Mouse (Mus musculus) neural tube, embryonic 14.5 days (tissue): ENCODE results near the gene Cdhr4. TPM values are rescaled to one million over a fixed set of nuclear protein-coding genes. Genes with fewer than 3 reads are reported as not detected.
A peak's percentile ranks its signal among the peaks of the same experiment; 100 is the strongest.
"Not testable (repeated sequence)": the region's sequence is repeated elsewhere in the genome, so short reads cannot be mapped to it uniquely, and the experiment has no call there.

Source experiments
- ATAC-seq: fragments of 200-750 bp; cut with Nextera tagmentation; 2 replicates; pipeline ENCODE4 v1.8.0; 2017; ENCODE audit warnings: low read depth, mild to moderate bottlenecking, moderate TSS enrichment, moderate library complexity
- H3K27ac ChIP-seq: fragments of 300-500 bp; sonication (generic); 2 replicates; pipeline ENCODE4 v1.5.1; 2014; ENCODE audit warnings: low read depth, mild to moderate bottlenecking, control low read depth, low read length, moderate library complexity, mixed read lengths
- H3K27me3 ChIP-seq: fragments of 300-500 bp; sonication (generic); 2 replicates; pipeline ENCODE4 v1.6.1; 2014; ENCODE audit warnings: low read length; ENCODE audit not compliant: control insufficient read depth, insufficient read depth
- H3K36me3 ChIP-seq: fragments of 300-500 bp; sonication (generic); 2 replicates; pipeline ENCODE4 v1.6.1; 2014; ENCODE audit warnings: low read length, mixed read lengths; ENCODE audit not compliant: control insufficient read depth, insufficient read depth
- H3K4me1 ChIP-seq: fragments of 300-500 bp; sonication (generic); 2 replicates; pipeline ENCODE4 v1.6.1; 2014; ENCODE audit warnings: low read length; ENCODE audit not compliant: control insufficient read depth, insufficient read depth
- H3K4me2 ChIP-seq: fragments of 300-500 bp; sonication (generic); 2 replicates; pipeline ENCODE4 v1.6.1; 2014; ENCODE audit warnings: mild to moderate bottlenecking, low read depth, low read length, control low read depth
- H3K4me3 ChIP-seq: fragments of 300-500 bp; sonication (generic); 2 replicates; pipeline ENCODE4 v1.5.1; 2014; ENCODE audit warnings: low read depth, low read length, control low read depth, mixed read lengths
- H3K9ac ChIP-seq: fragments of 300-500 bp; sonication (generic); replicated peaks from 2 replicates; pipeline ENCODE4 v1.6.1; 2014; ENCODE audit warnings: low read depth, mild to moderate bottlenecking, control low read depth, low read length, mixed read lengths
- H3K9me3 ChIP-seq: fragments of 300-500 bp; sonication (generic); 2 replicates; pipeline ENCODE4 v1.6.1; 2016; ENCODE audit warnings: low read length; ENCODE audit not compliant: control insufficient read depth
- WGBS: fragments of 180-500 bp; shearing (Covaris S2); extraction: QIAGEN DNeasy Blood & Tissue Kit; methylation state at CpG from one replicate; pipeline ENCODE4 v1.1.7; 2014; 5-methylcytosine and 5-hydroxymethylcytosine counted together
- polyA plus RNA-seq: library from polyadenylated mRNA; unstranded; fragments of >200 nt; fragmentation: Nextera tagmentation; extraction: Ambion mirVana; gene quantifications from 2 replicates; pipeline ENCODE4 v1.2.1, GENCODE M21; 2014

Gene Cdhr4
- polyA plus RNA-seq, 1 experiment from 2014 or later, result 1.2 TPM

DNA sequence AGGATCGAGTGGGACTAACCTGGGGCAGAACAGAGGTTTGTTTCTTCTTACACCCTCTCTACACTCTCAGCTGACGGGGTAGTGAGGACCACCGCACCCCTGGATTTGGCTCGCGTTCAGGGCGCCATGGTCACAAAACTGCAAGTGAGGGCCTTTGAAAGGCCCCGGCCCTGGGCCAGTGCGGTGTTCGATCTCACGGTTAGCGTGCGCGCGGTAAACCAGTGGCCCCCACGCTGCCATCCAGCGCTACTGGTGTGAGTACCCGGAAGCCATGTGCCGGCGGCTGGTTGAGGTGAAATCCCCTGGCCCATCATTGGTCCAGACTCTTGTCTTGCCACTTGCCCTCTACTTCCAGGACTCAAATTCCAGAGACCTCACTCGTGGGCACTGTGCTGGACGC, 3.2 kb downstream of the Cdhr4 start:
- ATAC-seq, result no peak
- WGBS, result 93% methylated on average over 21 of the region's 21 CpGs
- no peaks in the 10 kb centered on the region for H3K4me1 ChIP-seq
- no peak overlapping the region for H3K4me3 ChIP-seq
- no peak overlapping the region for H3K4me2 ChIP-seq
- no peaks in the 10 kb centered on the region for H3K9me3 ChIP-seq
- no peaks in the 10 kb centered on the region for H3K27me3 ChIP-seq
- H3K9ac ChIP-seq, result no peak overlapping the region
- H3K36me3 ChIP-seq, result no peaks in the 10 kb centered on the region
- no peak overlapping the region for H3K27ac ChIP-seq

DNA sequence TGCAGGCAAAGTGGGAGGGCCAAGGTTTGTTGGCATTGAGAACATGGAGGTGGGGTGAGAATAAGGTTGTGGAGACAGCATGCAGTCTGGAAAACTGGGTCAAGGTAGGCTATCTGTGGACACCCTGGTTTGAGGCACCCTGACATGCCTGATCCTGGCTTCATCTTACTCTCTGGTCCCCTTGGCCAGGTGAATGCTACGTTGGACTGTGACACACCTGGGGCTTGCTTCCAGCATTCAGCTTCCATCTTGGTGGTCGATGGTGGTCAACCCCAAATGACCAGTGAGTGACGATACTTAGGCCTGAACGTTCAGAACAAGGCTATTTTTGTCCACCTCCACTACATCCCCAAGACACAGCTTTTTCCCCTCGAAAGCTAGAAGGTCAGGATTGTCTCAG, 3.8 kb downstream of the Cdhr4 start, which contains the start of gene Gm20662:
Gene Gm20662 (plus strand): TSS at position 301 of the 400 bp plus-strand sequence.
- no peaks in the 10 kb centered on the region for H3K27me3 ChIP-seq
- ATAC-seq, result no peak
- H3K27ac ChIP-seq, result no peak within 1 kb of the TSS
- H3K4me3 ChIP-seq, result no peak within 1 kb of the TSS
- 87% methylated on average over 5 of the region's 5 CpGs for WGBS
- no peak within 1 kb of the TSS for H3K9ac ChIP-seq
- no peaks in the 10 kb centered on the region for H3K9me3 ChIP-seq
- no peaks in the 10 kb centered on the region for H3K36me3 ChIP-seq
- H3K4me1 ChIP-seq, result no peaks in the 10 kb centered on the region
- H3K4me2 ChIP-seq, result no peak within 1 kb of the TSS

DNA sequence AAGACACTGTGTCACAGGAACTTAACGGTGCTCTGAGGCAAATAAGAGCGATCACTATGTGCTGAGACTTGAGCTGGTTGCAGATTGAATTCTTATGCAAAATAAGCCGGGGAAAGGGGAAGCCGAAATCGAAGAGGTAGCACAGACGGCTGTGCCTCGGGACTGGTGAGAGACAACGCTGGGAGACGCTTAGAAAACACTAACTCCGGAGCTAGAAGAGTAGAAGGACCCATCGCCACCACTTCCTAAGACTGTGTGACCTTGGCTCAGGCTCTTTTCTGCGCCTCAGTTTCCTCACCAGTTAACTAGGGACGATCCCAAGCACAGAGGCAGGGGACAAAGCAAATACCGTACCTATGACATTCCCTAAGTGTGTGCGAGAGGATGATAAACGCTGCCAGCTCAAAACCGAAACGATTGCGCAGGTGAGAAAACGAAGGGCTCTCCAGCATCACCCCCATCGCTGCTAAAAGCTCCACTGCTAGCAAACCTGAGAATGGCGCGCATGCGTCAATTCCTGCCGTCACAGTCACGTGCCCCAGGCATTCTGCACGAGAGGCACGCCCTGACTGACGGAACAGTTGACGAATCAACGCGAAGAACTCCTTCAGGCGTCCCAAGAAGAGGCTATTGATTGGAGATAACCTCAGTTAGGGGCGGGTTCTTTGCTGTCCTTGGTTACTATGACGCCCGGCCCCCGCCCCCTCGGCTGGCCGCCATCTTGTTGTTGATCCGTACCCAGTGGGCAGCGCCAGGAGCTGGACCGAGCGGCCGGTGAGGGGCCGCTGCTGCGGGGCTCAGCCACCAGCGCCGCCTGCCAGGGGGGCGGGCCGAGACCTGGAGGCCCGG, 9.8 kb downstream of the Cdhr4 start, which contains the start of gene Ip6k1:
Gene Ip6k1 (plus strand): TSS at position 580 of the 849 bp plus-strand sequence.
- H3K9ac ChIP-seq, result peak within 1 kb of the TSS; percentile 93
- H3K4me3 ChIP-seq, result peak within 1 kb of the TSS; percentile 97
- ATAC-seq, result peak; percentile 100
- peaks cover 17% of the 10 kb centered on the region for H3K4me1 ChIP-seq
- peak within 1 kb of the TSS; percentile 91 for H3K27ac ChIP-seq
- H3K36me3 ChIP-seq, result no peaks in the 10 kb centered on the region
- no peaks in the 10 kb centered on the region for H3K9me3 ChIP-seq
- peak within 1 kb of the TSS; percentile 77 for H3K4me2 ChIP-seq
- H3K27me3 ChIP-seq, result no peaks in the 10 kb centered on the region
- under 1% methylated on average over 50 of the region's 51 CpGs for whole genome bisulfite sequencing

DNA sequence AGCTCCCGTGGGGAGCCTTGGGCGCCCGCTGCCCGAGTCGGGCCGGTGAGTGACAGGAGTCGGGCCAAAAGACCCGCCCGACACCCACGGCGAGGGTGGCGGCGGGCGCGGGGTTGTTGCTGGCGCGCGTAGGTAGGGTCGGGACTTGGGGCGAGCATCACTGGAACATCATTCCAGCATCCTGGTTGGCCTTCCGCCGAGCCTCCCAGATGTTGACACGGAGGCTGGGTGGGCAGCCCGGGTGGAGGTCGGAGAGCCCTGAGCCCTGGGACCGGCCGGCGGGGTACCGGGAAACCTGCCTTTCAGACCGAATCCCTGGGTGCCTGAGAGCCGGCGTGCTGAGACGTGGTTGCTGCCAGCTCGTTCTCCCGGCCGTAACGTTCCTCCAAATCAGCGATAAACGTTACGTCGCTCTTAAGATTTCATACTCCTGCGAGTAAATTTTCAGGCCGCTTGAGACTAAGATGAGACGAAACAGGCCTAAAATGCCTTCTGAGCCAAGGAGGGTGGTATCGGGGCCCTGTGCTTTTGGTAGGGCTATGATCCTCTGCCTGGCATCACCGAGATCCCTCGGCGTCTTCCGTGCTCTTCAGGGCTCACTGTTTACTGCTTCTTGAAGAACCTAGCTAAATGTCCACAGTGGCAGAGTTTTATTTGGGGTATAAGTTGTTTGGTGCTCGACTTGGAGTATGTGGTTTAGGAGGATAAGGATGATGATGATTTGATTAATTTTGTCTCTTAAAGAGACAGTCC, 10.7 kb downstream of the Cdhr4 start:
- Histone ChIP-seq H3K27ac (peak overlapping the region; percentile 91), H3K27me3 (no peaks in the 10 kb centered on the region)
- ATAC-seq, result peak; percentile 67

DNA sequence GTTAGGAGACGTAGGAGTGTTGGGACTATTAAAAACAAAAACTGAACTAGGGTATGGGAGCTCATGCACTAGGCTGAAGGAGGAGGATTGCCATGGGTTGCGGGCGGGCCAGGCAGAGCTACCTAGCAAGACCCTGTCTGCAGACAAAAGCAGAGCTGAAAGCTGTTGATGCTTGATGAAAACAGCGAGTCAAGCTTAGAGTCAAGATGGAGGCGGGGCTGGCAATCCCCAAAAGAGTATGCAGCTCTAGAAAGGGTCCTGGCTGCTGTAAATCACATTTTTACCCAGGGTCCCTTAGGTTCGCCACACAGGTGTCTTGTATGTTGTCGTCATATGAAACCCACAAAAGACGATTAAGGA, 11.2 kb downstream of the Cdhr4 start:
- Histone ChIP-seq H3K4me1 (peaks cover 17% of the 10 kb centered on the region), H3K4me2 (peak overlapping the region; percentile 72), H3K9ac (peak overlapping the region; percentile 93), H3K9me3 (no peaks in the 10 kb centered on the region), H3K27me3 (no peaks in the 10 kb centered on the region), H3K27ac (peak overlapping the region; percentile 91; the same call in 1 of the 2 replicates), H3K36me3 (no peaks in the 10 kb centered on the region), H3K4me3 (peak overlapping the region; percentile 97)
- no peak for ATAC-seq
- 10% methylated on average over 8 of the region's 8 CpGs for WGBS

More for the DNA sequence above, 10.7 kb downstream of the Cdhr4 start:
- Histone ChIP-seq H3K4me2 (peak overlapping the region; percentile 72), H3K4me3 (peak overlapping the region; percentile 97), H3K9ac (peak overlapping the region; percentile 93), H3K9me3 (no peaks in the 10 kb centered on the region), H3K4me1 (peaks cover 17% of the 10 kb centered on the region), H3K36me3 (no peaks in the 10 kb centered on the region)
- under 1% methylated on average over 50 of the region's 50 CpGs for WGBS

DNA sequence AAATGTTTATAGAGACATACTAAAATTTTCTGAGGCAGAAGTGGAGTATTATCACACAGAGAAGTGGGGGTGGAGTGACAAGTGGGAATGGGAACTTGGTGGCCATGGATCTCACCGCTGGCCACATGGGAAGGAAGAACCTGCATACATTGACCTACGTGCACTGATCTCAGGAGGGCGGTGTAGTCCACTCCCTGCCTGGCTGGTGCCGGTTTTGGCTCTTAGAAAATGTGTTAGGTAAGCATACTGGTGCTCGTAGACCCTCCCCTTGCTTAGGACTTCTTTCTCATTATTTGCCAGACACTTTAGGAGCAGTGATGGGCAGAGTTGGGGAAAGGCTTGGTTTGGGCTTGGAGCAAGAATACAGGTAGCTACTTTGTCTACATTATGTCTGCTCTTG, 15.7 kb downstream of the Cdhr4 start:
- ATAC-seq, result no peak
- WGBS, result 91% methylated on average over 5 of the region's 5 CpGs
- H3K36me3 ChIP-seq, result no peaks in the 10 kb centered on the region

DNA sequence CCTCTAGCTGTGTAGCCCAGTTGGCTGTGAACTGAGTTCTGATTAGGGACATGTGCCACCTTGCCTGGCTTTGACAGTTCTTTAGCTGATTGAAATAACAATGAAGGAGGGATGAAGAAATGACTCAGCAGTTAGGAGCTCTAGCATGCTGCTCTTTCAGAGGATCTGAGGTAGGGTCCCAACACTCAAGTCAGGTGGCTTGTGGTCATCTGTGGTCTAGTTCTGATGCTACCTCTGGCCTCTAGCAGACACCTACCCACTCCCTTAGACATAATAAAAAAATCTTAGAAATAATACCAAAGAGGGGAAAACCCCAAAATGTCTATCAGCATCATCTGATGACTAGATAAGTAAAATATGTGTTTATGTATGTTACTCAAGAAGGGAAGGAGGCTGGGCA, 18.1 kb downstream of the Cdhr4 start:
- Histone ChIP-seq H3K4me3 (no peak overlapping the region), H3K9ac (no peak overlapping the region), H3K4me1 (0 out of 2 replicates have a peak, but pooled peaks cover 2% of the 10 kb centered on the region), H3K27me3 (no peaks in the 10 kb centered on the region), H3K4me2 (no peak overlapping the region), H3K36me3 (no peaks in the 10 kb centered on the region), H3K9me3 (no peaks in the 10 kb centered on the region), H3K27ac (no peak overlapping the region)
- no peak for ATAC-seq

More for the DNA sequence above, 15.7 kb downstream of the Cdhr4 start:
- H3K4me1 ChIP-seq, result peaks cover 13% of the 10 kb centered on the region
- H3K27me3 ChIP-seq, result no peaks in the 10 kb centered on the region
- H3K9me3 ChIP-seq, result no peaks in the 10 kb centered on the region
- no peak overlapping the region for H3K9ac ChIP-seq
- H3K4me2 ChIP-seq, result no peak overlapping the region
- no peak overlapping the region for H3K4me3 ChIP-seq
- no peak overlapping the region for H3K27ac ChIP-seq

DNA sequence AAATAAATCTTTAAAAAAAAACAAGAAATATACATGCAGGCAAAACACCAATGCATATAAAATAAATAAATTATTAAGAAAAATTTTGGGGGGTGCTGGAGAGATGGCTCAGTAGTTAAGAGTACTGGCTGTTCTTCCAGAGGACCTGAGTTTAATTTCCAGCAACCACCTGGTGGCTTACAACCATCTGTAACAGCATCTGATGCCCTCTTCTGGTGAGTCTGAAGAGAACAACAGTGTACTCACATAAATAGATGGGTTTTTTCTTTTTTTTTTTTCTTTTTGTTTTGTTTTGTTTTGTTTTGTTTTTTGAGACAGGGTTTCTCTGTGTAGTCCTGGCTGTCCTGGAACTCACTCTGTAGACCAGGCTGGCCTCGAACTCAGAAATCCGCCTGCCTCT, 21.3 kb downstream of the Cdhr4 start:
- H3K4me3 ChIP-seq, H3K27me3 ChIP-seq, H3K4me1 ChIP-seq, H3K4me2 ChIP-seq, ATAC-seq, H3K9ac ChIP-seq, H3K36me3 ChIP-seq, H3K27ac ChIP-seq, H3K9me3 ChIP-seq: not testable (repeated sequence)
- 100% methylated on average over 2 of the region's 2 CpGs for WGBS

DNA sequence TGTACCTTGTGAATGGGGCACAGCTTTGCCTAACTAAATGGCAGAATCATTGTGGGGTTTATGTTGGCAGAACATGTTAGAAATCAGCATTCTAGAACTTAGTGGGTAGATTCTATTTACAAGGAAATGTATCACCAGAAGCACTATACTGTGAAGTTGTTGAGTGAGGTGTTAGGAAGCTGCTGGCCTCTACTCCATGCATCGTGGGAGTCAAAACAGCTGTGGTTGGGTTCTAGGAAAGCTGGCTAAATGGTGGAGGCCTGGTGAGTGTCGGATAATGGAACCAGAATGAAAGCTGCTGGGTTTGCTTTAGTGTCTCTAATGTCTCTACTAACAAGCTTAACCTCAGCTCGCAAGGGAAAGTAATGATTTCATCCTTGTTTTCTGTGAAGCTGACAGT, 24.8 kb downstream of the Cdhr4 start:
- no peak overlapping the region for H3K4me2 ChIP-seq
- H3K27me3 ChIP-seq, result no peaks in the 10 kb centered on the region
- H3K27ac ChIP-seq, result no peak overlapping the region
- no peak overlapping the region for H3K9ac ChIP-seq
- no peaks in the 10 kb centered on the region for H3K36me3 ChIP-seq
- no peak for ATAC-seq
- 79% methylated on average over 3 of the region's 3 CpGs for WGBS
- H3K9me3 ChIP-seq, result no peaks in the 10 kb centered on the region
- no peak overlapping the region for H3K4me3 ChIP-seq
- no peaks in the 10 kb centered on the region for H3K4me1 ChIP-seq
